Mouse (Mus musculus) kidney, embryonic 16.5 days (tissue): ENCODE data around the gene Slc25a28. TPM values are rescaled to one million over a fixed set of nuclear protein-coding genes. Genes with fewer than 3 reads are reported as not detected.

Source experiments
- ATAC-seq: fragments of 200-750 bp; cut with Nextera tagmentation; 2 replicates; pipeline ENCODE4 v1.8.0; 2017; ENCODE audit warnings: moderate TSS enrichment; ENCODE audit not compliant: low FRiP score, low TSS enrichment
- H3K27ac ChIP-seq: fragments of 300-500 bp; sonication (generic); 2 replicates; pipeline ENCODE4 v1.5.1; 2014; ENCODE audit warnings: low read length
- H3K27me3 ChIP-seq: fragments of 300-500 bp; sonication (generic); 2 replicates; pipeline ENCODE4 v1.6.1; 2014; ENCODE audit warnings: low read length, control low read depth, mixed read lengths; ENCODE audit not compliant: insufficient read depth
- H3K36me3 ChIP-seq: fragments of 300-500 bp; sonication (generic); 2 replicates; pipeline ENCODE4 v1.6.1; 2014; ENCODE audit warnings: low read length, control low read depth, mixed read lengths; ENCODE audit not compliant: insufficient read depth
- H3K4me1 ChIP-seq: fragments of 300-500 bp; sonication (generic); 2 replicates; pipeline ENCODE4 v1.6.1; 2014; ENCODE audit warnings: low read length, control low read depth, mixed read lengths; ENCODE audit not compliant: insufficient read depth
- H3K4me2 ChIP-seq: fragments of 300-500 bp; sonication (generic); replicated peaks from 2 replicates; pipeline ENCODE4 v1.6.1; 2014; ENCODE audit warnings: low read depth, low read length
- H3K4me3 ChIP-seq: fragments of 300-500 bp; sonication (generic); 2 replicates; pipeline ENCODE4 v1.5.1; 2014; ENCODE audit warnings: mild to moderate bottlenecking, low read length
- H3K9ac ChIP-seq: fragments of 300-500 bp; sonication (generic); replicated peaks from 2 replicates; pipeline ENCODE4 v1.6.1; 2014; ENCODE audit warnings: low read length
- H3K9me3 ChIP-seq: fragments of 300-500 bp; sonication (generic); 2 replicates; pipeline ENCODE4 v1.6.1; 2016; ENCODE audit warnings: low read length, control low read depth
- WGBS: fragments of 180-500 bp; shearing (Covaris S2); extraction: QIAGEN DNeasy Blood & Tissue Kit; methylation state at CpG from one replicate; pipeline ENCODE4 v1.1.7; 2014; 5-methylcytosine and 5-hydroxymethylcytosine counted together
- polyA plus RNA-seq: library from polyadenylated mRNA; unstranded; fragments of >200 nt; fragmentation: Nextera tagmentation; extraction: Ambion mirVana; gene quantifications from 2 replicates; pipeline ENCODE4 v1.2.1, GENCODE M21; 2015

Slc25a28 gene
- polyA plus RNA-seq, 1 experiment from 2014 or later, result 15.5 TPM

DNA sequence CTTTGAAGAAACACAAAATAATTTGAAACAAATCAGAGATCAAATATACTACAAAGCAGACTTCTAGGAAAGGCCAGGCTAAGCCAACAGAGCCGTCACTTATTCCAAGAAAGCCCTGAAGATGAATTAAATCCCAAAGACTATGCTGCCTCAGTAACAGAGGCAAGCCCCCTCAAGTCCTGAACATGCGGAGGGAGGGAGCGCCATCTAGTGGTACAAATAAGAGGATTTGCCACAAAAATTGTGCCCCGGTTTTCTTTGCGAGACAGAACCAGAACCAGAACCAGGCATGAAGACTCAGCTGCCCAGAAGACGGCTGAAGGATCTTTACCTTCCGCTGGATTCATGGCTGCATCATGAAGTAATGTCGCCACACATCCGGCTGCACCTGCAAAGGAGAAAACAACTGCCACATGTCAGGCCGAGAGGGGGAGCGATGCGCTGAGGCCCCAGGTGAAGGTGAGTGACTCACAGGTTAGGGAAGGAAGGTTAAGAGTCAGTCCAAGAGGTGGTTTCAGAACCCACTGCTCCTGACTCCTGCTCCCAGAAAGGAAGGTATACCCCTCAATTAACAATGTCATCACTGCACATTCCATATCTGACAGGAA, 9.1 kb downstream of the Slc25a28 start:
- ATAC-seq, result no peak
- no peak overlapping the region for H3K27ac ChIP-seq
- WGBS, result 58% methylated on average over 12 of the region's 12 CpGs

GRCm38 (mm10) chr19:43663471-43663870, 11.2 kb downstream of the Slc25a28 start:
- no peak for ATAC-seq
- H3K4me1 ChIP-seq, result peaks cover 8% of the 10 kb centered on the region
- H3K4me3 ChIP-seq, result no peak overlapping the region
- WGBS, result 73% methylated on average over 8 of the region's 8 CpGs
- H3K4me2 ChIP-seq, result no peak overlapping the region
- no peaks in the 10 kb centered on the region for H3K27me3 ChIP-seq
- H3K27ac ChIP-seq, result no peak overlapping the region
- H3K36me3 ChIP-seq, result peaks cover 15% of the 10 kb centered on the region
- no peak overlapping the region for H3K9ac ChIP-seq
- H3K9me3 ChIP-seq, result no peaks in the 10 kb centered on the region

More for the DNA sequence above, 9.1 kb downstream of the Slc25a28 start:
- Histone ChIP-seq H3K27me3 (no peaks in the 10 kb centered on the region), H3K4me1 (peaks cover 8% of the 10 kb centered on the region), H3K4me2 (no peak overlapping the region), H3K4me3 (no peak overlapping the region), H3K9ac (no peak overlapping the region), H3K36me3 (peaks cover 15% of the 10 kb centered on the region), H3K9me3 (no peaks in the 10 kb centered on the region)

- no peaks in the 10 kb centered on the region for H3K9me3 ChIP-seq
- peaks cover 15% of the 10 kb centered on the region for H3K36me3 ChIP-seq
- WGBS, result 34% methylated on average over 19 of the region's 19 CpGs
- H3K4me1 ChIP-seq, result peaks cover 8% of the 10 kb centered on the region
- ATAC-seq, result peak; percentile 80
- no peak overlapping the region for H3K4me3 ChIP-seq
- no peak overlapping the region for H3K4me2 ChIP-seq
- H3K9ac ChIP-seq, result no peak overlapping the region
- no peaks in the 10 kb centered on the region for H3K27me3 ChIP-seq
- no peak overlapping the region for H3K27ac ChIP-seq
Measured at GRCm38 (mm10) chr19:43662176-43662967, 12.3 kb downstream of the Slc25a28 start.

GRCm38 (mm10) chr19:43660774-43661173, 13.9 kb downstream of the Slc25a28 start:
- Histone ChIP-seq H3K36me3 (peaks cover 15% of the 10 kb centered on the region), H3K4me1 (peaks cover 8% of the 10 kb centered on the region), H3K9me3 (no peaks in the 10 kb centered on the region), H3K4me3 (no peak overlapping the region), H3K4me2 (no peak overlapping the region), H3K27me3 (no peaks in the 10 kb centered on the region), H3K27ac (no peak overlapping the region), H3K9ac (no peak overlapping the region)
- ATAC-seq, result no peak
- 72% methylated on average over 9 of the region's 9 CpGs for WGBS

GRCm38 (mm10) chr19:43659632-43660031, 15.0 kb downstream of the Slc25a28 start:
- no peak for ATAC-seq
- Histone ChIP-seq H3K4me1 (peaks cover 8% of the 10 kb centered on the region), H3K27ac (no peak overlapping the region), H3K9me3 (no peaks in the 10 kb centered on the region), H3K27me3 (peaks cover 3% of the 10 kb centered on the region; the same call in 1 of the 2 replicates), H3K4me2 (no peak overlapping the region), H3K36me3 (peaks cover 15% of the 10 kb centered on the region), H3K4me3 (no peak overlapping the region), H3K9ac (no peak overlapping the region)
- 52% methylated on average over 6 of the region's 6 CpGs for WGBS

DNA sequence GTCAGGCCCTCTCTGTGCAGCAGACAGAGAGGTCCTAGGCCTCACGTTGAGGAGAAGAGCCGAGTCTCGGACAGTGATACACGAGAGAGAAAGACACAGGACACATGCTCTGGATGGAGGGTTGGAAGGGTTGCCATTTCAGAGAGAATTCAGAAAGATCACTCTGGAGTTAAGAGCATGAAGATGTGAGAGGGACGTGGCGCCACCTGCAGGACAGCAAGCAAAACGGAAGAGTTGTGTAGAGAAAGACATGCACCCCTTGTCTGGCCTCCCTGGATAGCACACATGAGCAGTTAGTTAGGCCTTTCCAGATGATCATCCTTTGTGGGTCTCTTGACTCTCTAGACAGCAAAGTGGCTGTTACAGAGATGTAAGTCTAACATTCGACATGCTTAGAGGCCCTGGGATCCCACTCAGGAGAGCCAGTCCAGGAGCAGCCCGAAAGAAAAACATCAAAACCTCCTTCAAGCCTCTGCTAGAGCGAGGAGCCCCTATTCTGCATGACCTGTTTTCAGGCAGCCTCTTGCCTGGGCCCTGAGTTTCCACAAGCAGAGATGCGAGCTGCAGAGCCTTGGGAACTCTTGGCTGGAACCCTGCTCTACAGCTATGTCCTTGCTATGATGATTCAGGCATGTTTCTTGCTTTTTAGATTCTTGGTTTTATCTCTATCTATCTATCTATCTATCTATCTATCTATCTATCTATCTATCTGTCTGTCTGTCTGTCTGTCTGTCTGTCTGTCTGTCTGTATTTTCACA, 18.8 kb downstream of the Slc25a28 start:
- no peak overlapping the region for H3K4me3 ChIP-seq
- H3K9me3 ChIP-seq, result no peaks in the 10 kb centered on the region
- no peaks in the 10 kb centered on the region for H3K36me3 ChIP-seq
- H3K9ac ChIP-seq, result no peak overlapping the region
- H3K4me2 ChIP-seq, result no peak overlapping the region
- H3K27me3 ChIP-seq, result peaks cover 27% of the 10 kb centered on the region
- H3K27ac ChIP-seq, result no peak overlapping the region
- WGBS, result 37% methylated on average over 11 of the region's 11 CpGs
- ATAC-seq, result no peak
- peaks cover 4% of the 10 kb centered on the region; the same call in 1 of the 2 replicates for H3K4me1 ChIP-seq

- no peak overlapping the region for H3K27ac ChIP-seq
- 35% methylated on average over 8 of the region's 8 CpGs for WGBS
- no peak for ATAC-seq
- H3K27me3 ChIP-seq, result peaks cover 27% of the 10 kb centered on the region
- no peak overlapping the region for H3K9ac ChIP-seq
- H3K36me3 ChIP-seq, result no peaks in the 10 kb centered on the region
- H3K9me3 ChIP-seq, result no peaks in the 10 kb centered on the region
- H3K4me2 ChIP-seq, result no peak overlapping the region
- H3K4me3 ChIP-seq, result no peak overlapping the region
- H3K4me1 ChIP-seq, result peaks cover 6% of the 10 kb centered on the region; the same call in 1 of the 2 replicates
Measured at GRCm38 (mm10) chr19:43651241-43651785, 23.4 kb downstream of the Slc25a28 start.

DNA sequence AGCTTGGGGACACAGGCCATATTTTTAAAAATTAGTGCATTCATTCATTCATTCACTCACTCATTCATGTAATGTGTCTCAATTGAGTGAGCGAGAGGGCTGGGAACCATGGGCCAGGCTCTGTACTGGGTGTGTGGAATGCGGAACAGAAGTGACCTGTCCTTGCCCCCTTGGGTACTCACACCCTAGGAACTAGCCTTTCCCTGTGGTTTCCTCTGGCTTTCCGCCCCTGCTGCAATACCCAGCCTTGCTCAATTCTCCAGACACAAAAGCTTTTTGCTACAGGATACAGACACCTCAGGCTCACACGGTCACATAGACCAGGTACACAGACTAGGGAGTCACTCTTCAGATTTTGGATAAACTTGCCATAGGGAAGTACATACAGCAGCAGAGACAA, 26.3 kb downstream of the Slc25a28 start:
- H3K4me1 ChIP-seq, result peaks cover 6% of the 10 kb centered on the region; the same call in 1 of the 2 replicates
- H3K27me3 ChIP-seq, result peaks cover 17% of the 10 kb centered on the region; the same call in 1 of the 2 replicates
- H3K4me3 ChIP-seq, result no peak overlapping the region
- WGBS, result 82% methylated on average over 4 of the region's 4 CpGs
- no peak overlapping the region for H3K9ac ChIP-seq
- H3K36me3 ChIP-seq, result no peaks in the 10 kb centered on the region
- no peak overlapping the region for H3K27ac ChIP-seq
- no peaks in the 10 kb centered on the region for H3K9me3 ChIP-seq
- no peak overlapping the region for H3K4me2 ChIP-seq
- no peak for ATAC-seq

DNA sequence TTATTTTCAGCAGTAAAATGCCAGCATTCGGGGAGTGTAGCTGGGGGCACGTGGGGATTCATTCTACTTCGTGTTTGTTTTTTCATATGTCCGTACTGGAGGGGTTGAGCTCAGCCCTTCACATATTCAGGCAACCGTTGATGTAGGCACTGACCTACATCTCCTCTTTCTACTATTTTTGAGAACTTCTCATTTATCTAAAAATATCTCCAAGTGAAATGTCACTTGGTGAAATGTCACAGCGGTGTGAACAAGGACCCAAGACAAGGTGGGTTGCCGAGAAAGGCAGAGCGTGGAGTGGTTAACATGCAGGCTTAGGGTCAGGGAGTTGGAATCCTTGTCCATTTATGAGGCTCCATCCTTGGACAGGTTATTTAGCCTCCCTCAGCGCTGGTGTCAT, 27.4 kb downstream of the Slc25a28 start:
- WGBS, result 87% methylated on average over 9 of the region's 9 CpGs
- ATAC-seq, result no peak
- Histone ChIP-seq H3K27ac (no peak overlapping the region), H3K4me1 (peaks cover 4% of the 10 kb centered on the region; the same call in 1 of the 2 replicates), H3K27me3 (peaks cover 8% of the 10 kb centered on the region; the same call in 1 of the 2 replicates), H3K9ac (no peak overlapping the region), H3K4me2 (no peak overlapping the region), H3K36me3 (no peaks in the 10 kb centered on the region), H3K9me3 (no peaks in the 10 kb centered on the region), H3K4me3 (no peak overlapping the region)
